Mouse (Mus musculus) G1E (cell line): ENCODE measurements at regions not wholly inside any gene's neighbourhood (a gene's known extent, or its start where the extent isn't known, plus 50 kb on each side); places are given as distances from the start of the nearest gene placed in this dataset.

Experiments
- CTCF ChIP-seq: IDR thresholded peaks from 2 replicates; pipeline ENCODE4 v1.5.1; 2012; ENCODE audit warnings: low read depth, low read length, inconsistent platforms, mixed read lengths
- POLR2AphosphoS5 ChIP-seq: IDR thresholded peaks from 2 replicates; pipeline ENCODE4 v1.6.1; 2012; ENCODE audit warnings: low read depth, low read length, inconsistent platforms; ENCODE audit not compliant: insufficient replicate concordance

DNA sequence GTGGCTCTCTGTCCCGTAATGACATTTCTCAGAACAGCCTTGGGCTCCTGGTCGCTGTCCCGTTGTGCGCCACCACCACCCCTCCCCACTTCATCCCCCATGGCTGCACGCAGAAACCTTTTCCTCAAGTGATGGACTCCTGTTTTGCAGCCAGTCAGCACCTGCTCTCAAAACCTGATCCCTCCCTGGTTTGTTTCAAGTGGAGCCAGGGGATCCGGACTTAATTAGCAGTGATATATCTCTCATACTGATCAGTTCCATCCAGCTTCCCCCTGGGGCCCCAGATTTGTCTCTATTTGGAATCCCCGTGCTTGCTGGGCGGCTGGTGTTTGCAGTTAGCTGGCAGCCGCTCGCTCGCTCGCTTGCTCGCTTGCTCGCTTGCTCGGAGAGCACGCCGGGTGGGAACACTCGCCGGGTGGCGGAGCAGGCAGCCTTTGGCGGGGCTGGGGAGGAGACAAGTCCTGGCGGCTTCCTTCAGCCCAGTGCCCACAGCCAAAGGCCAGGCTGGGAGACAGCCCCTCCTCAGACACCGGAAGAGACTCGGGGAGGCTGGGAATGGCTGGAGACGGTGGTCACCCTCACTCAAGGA, 164.3 kb upstream of the Lef1 start:
- TF ChIP-seq CTCF (no peak), POLR2AphosphoS5 (no peak)
